Mouse (Mus musculus) midbrain, embryonic 16.5 days (tissue): ENCODE measurements around the gene C1qb. TPM values are rescaled to one million over a fixed set of nuclear protein-coding genes. Genes with fewer than 3 reads are reported as not detected.

ENCODE experiments used
- ATAC-seq: fragments of 200-750 bp; cut with Nextera tagmentation; 2 replicates; pipeline ENCODE4 v1.8.0; 2017; ENCODE audit warnings: moderate TSS enrichment
- H3K27ac ChIP-seq: fragments of 300-500 bp; sonication (generic); 2 replicates; pipeline ENCODE4 v1.5.1; 2014; ENCODE audit warnings: mild to moderate bottlenecking, low read length, mixed read lengths
- H3K27me3 ChIP-seq: fragments of 300-500 bp; sonication (generic); 2 replicates; pipeline ENCODE4 v1.6.1; 2014; ENCODE audit warnings: low read depth, low read length, mixed read lengths; ENCODE audit not compliant: control insufficient read depth, insufficient read depth
- H3K36me3 ChIP-seq: fragments of 300-500 bp; sonication (generic); 2 replicates; pipeline ENCODE4 v1.6.1; 2014; ENCODE audit warnings: mild to moderate bottlenecking, low read length, moderate library complexity, mixed read lengths; ENCODE audit not compliant: control insufficient read depth, insufficient read depth
- H3K4me1 ChIP-seq: fragments of 300-500 bp; sonication (generic); 2 replicates; pipeline ENCODE4 v1.6.1; 2014; ENCODE audit warnings: mild to moderate bottlenecking, low read length, mixed read lengths; ENCODE audit not compliant: control insufficient read depth, insufficient read depth
- H3K4me2 ChIP-seq: fragments of 300-500 bp; sonication (generic); 2 replicates; pipeline ENCODE4 v1.6.1; 2014; ENCODE audit warnings: mild to moderate bottlenecking, low read length, mixed read lengths
- H3K4me3 ChIP-seq: fragments of 300-500 bp; sonication (generic); 2 replicates; pipeline ENCODE4 v1.5.1; 2014; ENCODE audit warnings: low read depth, mild to moderate bottlenecking, low read length, moderate library complexity, mixed read lengths
- H3K9ac ChIP-seq: fragments of 300-500 bp; sonication (generic); 2 replicates; pipeline ENCODE4 v1.6.1; 2014; ENCODE audit warnings: low read depth, low read length, mixed read lengths
- H3K9me3 ChIP-seq: fragments of 300-500 bp; sonication (generic); replicated peaks from 2 replicates; pipeline ENCODE4 v1.6.1; 2014; ENCODE audit warnings: mild to moderate bottlenecking, low read length, mixed read lengths; ENCODE audit not compliant: control insufficient read depth, poor library complexity, severe bottlenecking
- WGBS: fragments of 180-500 bp; shearing (Covaris S2); extraction: QIAGEN DNeasy Blood & Tissue Kit; methylation state at CpG from one replicate; pipeline ENCODE4 v1.1.7; 2014; 5-methylcytosine and 5-hydroxymethylcytosine counted together
- polyA plus RNA-seq: library from polyadenylated mRNA; unstranded; fragments of >200 nt; fragmentation: Nextera tagmentation; extraction: Ambion mirVana; gene quantifications from 2 replicates; pipeline ENCODE4 v1.2.1, GENCODE M21; 2015

Gene C1qb
- polyA plus RNA-seq, 1 experiment from 2014 or later = 40.8 TPM

- no peak overlapping the region for H3K4me2 ChIP-seq
- WGBS = 56% methylated on average over 6 of the region's 6 CpGs
- H3K27ac ChIP-seq = no peak overlapping the region
These were observed 38.8 kb downstream of the C1qb start for GRCm38 (mm10) chr4:136847166-136847565.

GRCm38 (mm10) chr4:136842802-136843201 is 43.2 kb downstream of the C1qb start:
- whole genome bisulfite sequencing = 91% methylated on average over 10 of the region's 10 CpGs

More at GRCm38 (mm10) chr4:136847166-136847565, 38.8 kb downstream of the C1qb start:
- Histone ChIP-seq H3K27me3 (no peaks in the 10 kb centered on the region), H3K36me3 (no peaks in the 10 kb centered on the region), H3K4me3 (no peak overlapping the region), H3K4me1 (peaks cover 7% of the 10 kb centered on the region), H3K9me3 (no peaks in the 10 kb centered on the region), H3K9ac (no peak overlapping the region)
- ATAC-seq = no peak

GRCm38 (mm10) chr4:136842033-136842432 is 44.0 kb downstream of the C1qb start:
- Histone ChIP-seq H3K27ac (no peak overlapping the region), H3K27me3 (no peaks in the 10 kb centered on the region), H3K9ac (no peak overlapping the region), H3K4me1 (peaks cover 20% of the 10 kb centered on the region), H3K9me3 (no peaks in the 10 kb centered on the region), H3K36me3 (no peaks in the 10 kb centered on the region), H3K4me3 (no peak overlapping the region), H3K4me2 (no peak overlapping the region)
- ATAC-seq = no peak
- 92% methylated on average over 4 of the region's 4 CpGs for WGBS

More at GRCm38 (mm10) chr4:136842802-136843201, 43.2 kb downstream of the C1qb start:
- ATAC-seq = no peak
- Histone ChIP-seq H3K4me1 (peaks cover 13% of the 10 kb centered on the region), H3K9ac (no peak overlapping the region), H3K27ac (no peak overlapping the region), H3K9me3 (no peaks in the 10 kb centered on the region), H3K36me3 (no peaks in the 10 kb centered on the region), H3K4me3 (no peak overlapping the region), H3K4me2 (no peak overlapping the region), H3K27me3 (no peaks in the 10 kb centered on the region)

GRCm38 (mm10) chr4:136841056-136841455 is 44.9 kb downstream of the C1qb start:
- no peak overlapping the region for H3K4me3 ChIP-seq
- no peaks in the 10 kb centered on the region for H3K36me3 ChIP-seq
- no peaks in the 10 kb centered on the region for H3K9me3 ChIP-seq
- ATAC-seq = 0 out of 2 replicates have a peak, but pooled peaks have one; percentile 39
- H3K27ac ChIP-seq = no peak overlapping the region
- 0 out of 2 replicates have a peak overlapping the region, but pooled peaks have one; percentile 20 for H3K9ac ChIP-seq
- H3K4me1 ChIP-seq = peaks cover 24% of the 10 kb centered on the region
- peak overlapping the region; percentile 14; the same call in 1 of the 2 replicates for H3K4me2 ChIP-seq
- WGBS = 2% methylated on average over 5 of the region's 5 CpGs
- H3K27me3 ChIP-seq = no peaks in the 10 kb centered on the region

GRCm38 (mm10) chr4:136838462-136838861 is 47.5 kb downstream of the C1qb start:
- no peak for ATAC-seq
- Histone ChIP-seq H3K9me3 (no peaks in the 10 kb centered on the region), H3K27me3 (no peaks in the 10 kb centered on the region), H3K27ac (no peak overlapping the region), H3K4me2 (no peak overlapping the region), H3K4me3 (no peak overlapping the region), H3K9ac (0 out of 2 replicates have a peak overlapping the region, but pooled peaks have one; percentile 11), H3K36me3 (no peaks in the 10 kb centered on the region), H3K4me1 (peaks cover 30% of the 10 kb centered on the region)
- 41% methylated on average over 9 of the region's 9 CpGs for WGBS

DNA sequence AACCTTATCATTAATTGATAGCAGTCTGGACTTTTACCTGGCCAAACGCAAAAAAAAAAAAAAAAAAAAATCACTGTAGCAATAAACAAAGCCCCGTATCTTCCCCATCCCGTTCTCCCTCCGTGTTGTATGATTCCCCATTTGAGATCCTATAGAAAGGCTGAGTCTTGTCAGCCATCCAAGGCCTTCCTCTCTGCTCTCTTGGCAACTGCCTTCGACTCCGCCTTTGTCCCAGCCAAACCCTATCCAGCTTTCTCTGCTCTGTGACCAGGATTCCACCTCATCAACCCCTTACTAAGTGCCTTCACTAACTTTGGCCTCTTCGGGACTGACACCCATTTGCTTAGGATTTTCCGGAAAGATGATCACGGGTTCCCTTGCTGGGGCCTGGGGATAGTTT is 48.0 kb downstream of the C1qb start:
- Histone ChIP-seq H3K27me3 (no peaks in the 10 kb centered on the region), H3K27ac (peak overlapping the region; percentile 100), H3K4me2 (no peak overlapping the region), H3K4me1 (peaks cover 34% of the 10 kb centered on the region), H3K9me3 (no peaks in the 10 kb centered on the region), H3K4me3 (no peak overlapping the region), H3K9ac (0 out of 2 replicates have a peak overlapping the region, but pooled peaks have one; percentile 11), H3K36me3 (no peaks in the 10 kb centered on the region)
- 69% methylated on average over 9 of the region's 9 CpGs for WGBS
- no peak for ATAC-seq

GRCm38 (mm10) chr4:136836387-136836931 is 49.5 kb downstream of the C1qb start:
- no peaks in the 10 kb centered on the region for H3K27me3 ChIP-seq
- H3K4me2 ChIP-seq = peak overlapping the region; percentile 97
- H3K27ac ChIP-seq = peak overlapping the region; percentile 100
- WGBS = under 1% methylated on average over 23 of the region's 27 CpGs
- no peaks in the 10 kb centered on the region for H3K9me3 ChIP-seq
- H3K4me3 ChIP-seq = peak overlapping the region; percentile 86
- peak overlapping the region; percentile 95 for H3K9ac ChIP-seq
- peak; percentile 67 for ATAC-seq
- peaks cover 43% of the 10 kb centered on the region for H3K4me1 ChIP-seq
- H3K36me3 ChIP-seq = no peaks in the 10 kb centered on the region

- H3K9ac ChIP-seq = peak within 1 kb of the TSS; percentile 95
- ATAC-seq = peak; percentile 88
- no peaks in the 10 kb centered on the region for H3K36me3 ChIP-seq
- H3K9me3 ChIP-seq = no peaks in the 10 kb centered on the region
- WGBS = 1% methylated on average over 74 of the region's 88 CpGs
- H3K27me3 ChIP-seq = no peaks in the 10 kb centered on the region
- H3K4me2 ChIP-seq = peak within 1 kb of the TSS; percentile 97
- H3K27ac ChIP-seq = peak within 1 kb of the TSS; percentile 100
- peak within 1 kb of the TSS; percentile 86 for H3K4me3 ChIP-seq
- peaks cover 47% of the 10 kb centered on the region for H3K4me1 ChIP-seq
These were observed 50.2 kb downstream of the C1qb start, which contains the start of gene Ephb2 for GRCm38 (mm10) chr4:136835621-136836386. Gene Ephb2 (minus strand): TSS chr4:136835988.
